Mouse (Mus musculus) testis, adult 2 months (tissue): ENCODE data around the gene Dnajb14.

Experiments used
- CTCF ChIP-seq: fragments of 200-500 bp; IDR thresholded peaks from 2 replicates; pipeline ENCODE4 v1.5.1; 2012; ENCODE audit warnings: low read depth, mild to moderate bottlenecking, inconsistent platforms, low read length, moderate library complexity; ENCODE audit not compliant: control insufficient read depth, insufficient read depth, insufficient replicate concordance
- POLR2A ChIP-seq: fragments of 200-500 bp; IDR thresholded peaks from 2 replicates; pipeline ENCODE4 v1.6.1; 2012; ENCODE audit warnings: low read depth, mild to moderate bottlenecking, inconsistent platforms, low read length, moderate library complexity; ENCODE audit not compliant: control insufficient read depth

GRCm38 (mm10) chr3:137943737-137944154 lies 76.3 kb downstream of the Dnajb14 start:
- TF ChIP-seq CTCF (no peak), POLR2A (no peak)
